Mouse (Mus musculus): Measurements from ENCODE around the gene Tnfsf13b. TPM values are rescaled to one million over a fixed set of nuclear protein-coding genes. Genes with fewer than 3 reads are reported as not detected.

The Tnfsf13b gene
- polyA plus RNA-seq, 1 experiment from 2014 or later = 0.56 TPM

- H3K4me3 ChIP-seq (ENCODE audit: inconsistent target) = no peak overlapping the region
- WGBS (ENCODE audit: missing documents) = 44% methylated on average over 6 of the region's 6 CpGs
- no peaks in the 10 kb centered on the region for H3K36me3 ChIP-seq (ENCODE audit: inconsistent target)
- H3K27ac ChIP-seq = no peak overlapping the region
- H3K79me2 ChIP-seq (ENCODE audit: inconsistent target) = no peaks in the 10 kb centered on the region
These were observed 1.4 kb downstream of the Tnfsf13b start for GRCm38 (mm10) chr8:10007660-10008028.

DNA sequence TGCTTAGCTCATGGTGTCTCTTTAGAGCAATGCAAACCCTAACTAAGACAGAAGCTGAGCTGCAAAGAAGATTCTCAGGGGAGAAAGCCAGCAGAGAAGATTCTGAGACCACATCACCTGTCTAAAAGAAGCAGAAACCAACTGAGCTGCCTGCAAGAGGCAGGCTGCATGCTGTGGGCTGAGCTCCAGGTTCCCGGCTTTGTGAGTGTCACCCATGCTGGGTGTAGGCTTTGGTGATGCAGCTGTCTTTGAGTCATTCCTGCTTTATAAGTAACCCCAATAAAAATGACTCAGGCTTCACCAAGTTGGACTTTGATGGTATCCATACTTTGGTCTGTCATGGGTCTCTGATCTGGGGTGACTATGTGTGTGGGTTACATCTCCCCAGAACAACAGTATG, 10.0 kb downstream of the Tnfsf13b start:
- Histone ChIP-seq H3K79me2 (ENCODE audit: inconsistent target) (no peaks in the 10 kb centered on the region), H3K4me3 (ENCODE audit: inconsistent target) (no peak overlapping the region), H3K27ac (no peak overlapping the region), H3K36me3 (ENCODE audit: inconsistent target) (no peaks in the 10 kb centered on the region)
- WGBS (ENCODE audit: missing documents) = 100% methylated on average over 1 of the region's 1 CpGs

DNA sequence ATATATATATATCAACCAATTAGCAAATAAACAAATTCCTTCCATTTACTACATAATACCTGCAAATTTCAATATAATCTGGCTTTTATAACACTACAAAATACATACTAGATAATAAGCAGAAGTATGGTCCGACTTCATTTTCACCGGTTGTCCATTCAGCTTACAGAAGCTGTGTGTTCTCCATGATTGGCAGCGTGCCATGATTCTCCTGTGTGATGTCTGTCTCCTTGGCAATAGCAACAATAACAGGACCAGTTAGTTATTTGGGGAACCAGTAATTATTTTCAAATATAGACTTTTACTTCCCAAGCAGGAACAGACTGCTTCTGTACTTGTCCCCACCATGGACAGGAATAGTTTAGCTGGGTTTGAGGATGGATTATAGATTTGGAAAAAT, 11.0 kb downstream of the Tnfsf13b start:
- Histone ChIP-seq H3K36me3 (ENCODE audit: inconsistent target) (no peaks in the 10 kb centered on the region), H3K27ac (no peak overlapping the region), H3K4me3 (ENCODE audit: inconsistent target) (no peak overlapping the region), H3K79me2 (ENCODE audit: inconsistent target) (no peaks in the 10 kb centered on the region)
- WGBS (ENCODE audit: missing documents) = 85% methylated on average over 3 of the region's 3 CpGs

DNA sequence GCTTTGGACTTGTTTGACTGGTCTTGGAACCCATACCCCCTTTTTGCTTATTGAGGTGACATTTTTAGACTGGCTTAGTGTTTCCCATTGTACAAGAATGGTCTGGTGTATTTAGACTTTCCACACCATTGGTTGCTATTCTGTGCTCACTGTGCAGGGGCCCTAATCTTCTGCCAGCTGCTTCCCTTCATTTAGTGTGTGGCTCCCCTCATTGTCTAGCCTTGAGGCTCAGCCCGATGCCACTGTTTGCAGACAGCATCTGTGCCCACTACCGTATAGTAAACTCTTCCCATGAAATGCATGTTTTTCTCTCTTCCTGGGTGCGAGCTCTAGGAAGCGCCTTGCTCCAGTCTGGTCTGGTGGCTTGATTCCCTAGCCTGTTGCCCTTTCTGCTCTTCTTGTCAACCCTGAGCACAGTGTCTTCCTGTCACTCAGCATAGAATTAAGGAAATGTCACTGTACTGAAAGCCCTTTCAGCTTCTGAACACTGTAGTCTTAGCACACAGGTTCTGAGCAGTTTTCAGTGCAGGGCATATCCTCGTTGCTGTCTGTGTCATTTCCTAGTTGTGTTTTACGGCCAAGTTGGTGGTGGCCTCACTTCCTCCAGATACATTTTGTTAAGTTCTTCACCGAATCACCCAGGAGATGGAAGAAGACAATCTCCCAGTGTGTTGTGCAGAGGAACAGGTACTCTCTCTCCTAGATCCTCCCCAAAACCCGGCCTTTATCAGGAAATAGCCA, 24.2 kb downstream of the Tnfsf13b start:
- Histone ChIP-seq H3K36me3 (ENCODE audit: inconsistent target) (no peaks in the 10 kb centered on the region), H3K27ac (no peak overlapping the region), H3K79me2 (ENCODE audit: inconsistent target) (no peaks in the 10 kb centered on the region), H3K4me3 (ENCODE audit: inconsistent target) (no peak overlapping the region)
- WGBS (ENCODE audit: missing documents) = 40% methylated on average over 8 of the region's 8 CpGs

DNA sequence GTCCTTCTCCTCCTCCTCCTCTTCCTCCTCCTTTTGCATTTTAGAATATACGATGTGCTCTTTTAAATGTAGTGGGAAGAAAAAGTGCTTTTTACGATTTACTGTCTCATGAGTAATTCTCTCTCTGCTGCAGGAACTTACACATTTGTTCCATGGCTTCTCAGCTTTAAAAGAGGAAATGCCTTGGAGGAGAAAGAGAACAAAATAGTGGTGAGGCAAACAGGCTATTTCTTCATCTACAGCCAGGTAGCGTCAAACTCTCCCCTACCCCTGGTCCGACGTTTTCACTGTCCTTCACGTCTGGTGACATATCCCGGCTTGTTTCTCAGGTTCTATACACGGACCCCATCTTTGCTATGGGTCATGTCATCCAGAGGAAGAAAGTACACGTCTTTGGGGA, 24.9 kb downstream of the Tnfsf13b start:
- H3K79me2 ChIP-seq (ENCODE audit: inconsistent target) = no peaks in the 10 kb centered on the region
- H3K27ac ChIP-seq = no peak overlapping the region
- 55% methylated on average over 9 of the region's 9 CpGs for WGBS (ENCODE audit: missing documents)
- no peak overlapping the region for H3K4me3 ChIP-seq (ENCODE audit: inconsistent target)
- no peaks in the 10 kb centered on the region for H3K36me3 ChIP-seq (ENCODE audit: inconsistent target)

GRCm38 (mm10) chr8:10040866-10041265, 34.6 kb downstream of the Tnfsf13b start:
- no peaks in the 10 kb centered on the region for H3K36me3 ChIP-seq (ENCODE audit: inconsistent target)
- H3K79me2 ChIP-seq (ENCODE audit: inconsistent target) = no peaks in the 10 kb centered on the region
- 81% methylated on average over 3 of the region's 3 CpGs for WGBS (ENCODE audit: missing documents)
- no peak overlapping the region for H3K4me3 ChIP-seq (ENCODE audit: inconsistent target)
- no peak overlapping the region for H3K27ac ChIP-seq

DNA sequence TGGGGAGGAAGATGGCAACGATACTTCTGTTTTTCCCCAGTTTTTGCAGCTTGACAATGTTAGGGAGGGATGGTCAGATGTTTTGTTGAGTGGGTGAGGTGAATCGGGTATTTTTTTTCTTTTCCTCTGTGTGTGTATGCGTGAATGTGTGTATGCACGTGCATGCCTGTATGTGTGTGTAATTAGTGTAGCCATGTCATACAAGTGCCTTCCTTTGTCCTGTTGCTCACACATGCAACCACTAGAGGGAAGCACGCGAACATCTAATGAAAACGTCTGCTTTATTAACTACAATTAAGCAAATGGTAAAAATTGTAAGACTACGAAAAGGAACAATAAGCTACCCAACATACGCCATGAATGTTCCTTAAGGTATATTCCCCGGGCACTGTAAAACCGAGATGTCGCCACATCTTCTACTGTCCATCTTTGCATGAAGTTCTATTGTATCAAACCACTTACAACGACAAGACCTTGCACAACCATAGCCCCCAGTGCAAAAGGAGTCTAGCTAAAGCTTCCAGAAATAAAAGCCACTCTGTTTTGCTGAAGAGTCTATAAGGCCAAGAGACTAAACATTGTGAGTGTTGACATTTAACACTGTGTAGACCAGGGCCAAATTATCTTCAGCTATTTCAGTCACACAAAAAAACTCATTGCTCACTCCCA, 37.7 kb downstream of the Tnfsf13b start:
- no peaks in the 10 kb centered on the region for H3K36me3 ChIP-seq (ENCODE audit: inconsistent target)
- H3K4me3 ChIP-seq (ENCODE audit: inconsistent target) = no peak overlapping the region
- WGBS (ENCODE audit: missing documents) = 63% methylated on average over 11 of the region's 13 CpGs
- no peak overlapping the region for H3K27ac ChIP-seq
- H3K79me2 ChIP-seq (ENCODE audit: inconsistent target) = no peaks in the 10 kb centered on the region

GRCm38 (mm10) chr8:10045743-10046142, 39.5 kb downstream of the Tnfsf13b start:
- WGBS (ENCODE audit: missing documents) = 67% methylated on average over 1 of the region's 1 CpGs
- Histone ChIP-seq H3K4me3 (ENCODE audit: inconsistent target) (no peak overlapping the region), H3K79me2 (ENCODE audit: inconsistent target) (no peaks in the 10 kb centered on the region), H3K36me3 (ENCODE audit: inconsistent target) (no peaks in the 10 kb centered on the region), H3K27ac (no peak overlapping the region)

GRCm38 (mm10) chr8:10049162-10049561, 42.9 kb downstream of the Tnfsf13b start:
- WGBS (ENCODE audit: missing documents) = 76% methylated on average over 6 of the region's 8 CpGs
- Histone ChIP-seq H3K79me2 (ENCODE audit: inconsistent target) (no peaks in the 10 kb centered on the region), H3K27ac (no peak overlapping the region), H3K36me3 (ENCODE audit: inconsistent target) (no peaks in the 10 kb centered on the region), H3K4me3 (ENCODE audit: inconsistent target) (no peak overlapping the region)

- 49% methylated on average over 3 of the region's 3 CpGs for WGBS (ENCODE audit: missing documents)
- Histone ChIP-seq H3K4me3 (ENCODE audit: inconsistent target) (no peak overlapping the region), H3K27ac (no peak overlapping the region), H3K36me3 (ENCODE audit: inconsistent target) (no peaks in the 10 kb centered on the region), H3K79me2 (ENCODE audit: inconsistent target) (no peaks in the 10 kb centered on the region)
These were observed 45.3 kb downstream of the Tnfsf13b start for GRCm38 (mm10) chr8:10051576-10051975.

DNA sequence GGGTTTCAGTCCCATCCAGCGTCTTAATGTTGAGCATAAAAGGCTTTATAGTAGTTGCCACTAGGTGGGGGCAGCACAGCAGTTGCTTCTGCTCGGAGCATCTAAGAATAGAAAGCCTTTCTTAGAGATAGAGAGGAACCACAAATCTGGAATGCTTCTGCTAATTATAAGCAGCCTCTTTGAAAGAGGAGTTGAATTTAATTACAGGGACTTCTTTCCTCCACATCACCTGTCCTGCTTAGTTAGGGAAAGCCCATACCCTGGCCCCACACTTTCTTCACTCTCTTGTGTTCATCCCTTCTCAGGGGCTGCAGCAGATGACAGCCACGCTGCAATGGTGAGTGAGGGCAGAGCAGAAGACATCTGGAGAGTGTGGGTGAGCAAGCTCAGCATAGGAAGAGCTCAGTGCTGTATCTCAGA, 47.3 kb downstream of the Tnfsf13b start:
- Histone ChIP-seq H3K27ac (no peak overlapping the region), H3K36me3 (ENCODE audit: inconsistent target) (no peaks in the 10 kb centered on the region), H3K4me3 (ENCODE audit: inconsistent target) (no peak overlapping the region), H3K79me2 (ENCODE audit: inconsistent target) (no peaks in the 10 kb centered on the region)
- 19% methylated on average over 3 of the region's 3 CpGs for WGBS (ENCODE audit: missing documents)

DNA sequence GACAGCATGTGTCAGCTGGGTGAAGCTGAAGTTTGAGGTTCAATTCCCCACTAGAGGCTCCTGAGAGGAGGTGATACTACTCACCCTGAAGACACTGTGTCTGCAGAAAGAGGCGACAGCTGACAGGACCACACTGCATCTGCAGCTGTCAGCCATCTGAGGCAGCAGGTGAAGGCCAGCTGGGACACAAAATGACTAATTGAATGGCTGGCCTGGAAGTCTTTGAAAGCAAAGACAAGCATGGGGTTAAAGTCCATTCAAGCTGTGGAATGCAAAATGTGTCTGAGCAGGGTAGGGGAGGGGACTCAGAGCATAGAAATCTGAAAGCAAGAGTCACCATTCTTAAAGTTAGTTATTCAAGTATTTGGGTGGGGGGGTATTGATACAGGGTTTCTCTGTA, 54.7 kb downstream of the Tnfsf13b start:
- no peaks in the 10 kb centered on the region for H3K79me2 ChIP-seq (ENCODE audit: inconsistent target)
- no peak overlapping the region for H3K27ac ChIP-seq
- 93% methylated on average over 1 of the region's 1 CpGs for WGBS (ENCODE audit: missing documents)

GRCm38 (mm10) chr8:10066906-10067305, 60.6 kb downstream of the Tnfsf13b start:
- no peaks in the 10 kb centered on the region for H3K79me2 ChIP-seq (ENCODE audit: inconsistent target)
- no peaks in the 10 kb centered on the region for H3K36me3 ChIP-seq (ENCODE audit: inconsistent target)
- H3K27ac ChIP-seq = no peak overlapping the region
- no peak overlapping the region for H3K4me3 ChIP-seq (ENCODE audit: inconsistent target)
- 87% methylated on average over 11 of the region's 11 CpGs for WGBS (ENCODE audit: missing documents)

More for the DNA sequence above, 54.7 kb downstream of the Tnfsf13b start:
- Histone ChIP-seq H3K4me3 (ENCODE audit: inconsistent target) (no peak overlapping the region), H3K36me3 (ENCODE audit: inconsistent target) (no peaks in the 10 kb centered on the region)

GRCm38 (mm10) chr8:10067775-10068174, 61.5 kb downstream of the Tnfsf13b start:
- Histone ChIP-seq H3K79me2 (ENCODE audit: inconsistent target) (no peaks in the 10 kb centered on the region), H3K4me3 (ENCODE audit: inconsistent target) (no peak overlapping the region), H3K36me3 (ENCODE audit: inconsistent target) (no peaks in the 10 kb centered on the region), H3K27ac (no peak overlapping the region)
- WGBS (ENCODE audit: missing documents) = 87% methylated on average over 7 of the region's 7 CpGs

DNA sequence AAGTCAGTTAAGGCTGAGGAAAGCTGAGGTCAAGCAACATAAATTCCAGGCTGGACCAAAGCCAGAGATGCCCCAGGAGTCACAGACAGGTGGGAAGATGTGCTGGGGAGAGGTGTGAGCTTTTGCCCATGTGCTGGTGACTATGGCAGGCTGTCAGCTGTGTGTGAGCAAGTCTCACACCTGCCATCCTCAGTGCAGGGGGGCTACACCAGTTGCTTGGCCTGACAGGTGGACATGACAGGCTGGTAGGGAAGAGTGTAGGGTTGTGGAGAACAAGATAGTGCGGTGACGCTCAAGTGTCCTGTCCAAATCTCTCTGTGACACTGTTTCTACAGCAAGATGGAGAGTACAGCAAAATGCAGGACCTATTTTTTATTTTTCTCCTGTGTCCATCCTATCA, 66.1 kb downstream of the Tnfsf13b start:
- no peaks in the 10 kb centered on the region for H3K36me3 ChIP-seq (ENCODE audit: inconsistent target)
- H3K27ac ChIP-seq = no peak overlapping the region
- H3K79me2 ChIP-seq (ENCODE audit: inconsistent target) = no peaks in the 10 kb centered on the region
- no peak overlapping the region for H3K4me3 ChIP-seq (ENCODE audit: inconsistent target)
- WGBS (ENCODE audit: missing documents) = 95% methylated on average over 2 of the region's 2 CpGs

Data from macrophage (primary cell).